21 mouse cellular contexts compared by ENCODE assay signal in the genomic region with DNA sequence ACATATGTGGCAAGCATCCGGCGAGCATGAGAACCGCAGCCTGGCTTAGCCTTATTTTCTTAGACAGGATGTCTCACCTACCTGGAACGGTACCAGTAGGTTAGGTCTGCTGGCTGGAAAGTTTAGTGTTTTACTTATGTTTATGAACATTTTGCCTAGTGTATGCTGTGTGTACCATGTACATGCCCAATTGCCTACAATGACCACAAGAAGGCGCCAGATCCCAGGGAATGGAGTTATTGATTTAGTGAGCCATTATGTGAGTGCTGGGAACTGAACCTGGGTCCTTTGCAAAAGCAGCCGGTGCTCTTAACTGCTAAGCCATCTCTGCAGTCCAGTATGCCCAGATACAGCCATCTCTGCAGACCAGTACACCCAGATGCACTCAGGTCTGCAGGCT. TPM values are rescaled to one million over a fixed set of nuclear protein-coding genes. Genes with fewer than 3 reads are reported as not detected.
DNase-seq lines count a peak whose midpoint lies in the region; ATAC-seq and TF ChIP-seq lines count a peak whose summit lies in the region.
"Had no signal": no experiment of that assay in that cellular context is flagged by ENCODE, and none has a peak within 500 bp of the region (broad histone marks: within the 10 kb centered on the region; RNA-seq: fewer than 3 reads in every experiment).

No protein-coding gene starts in this region.

- no peak overlapping the region for H3K9ac ChIP-seq in kidney, postnatal 0 days (ENCODE audit: low read depth, low read length)
- H3K9ac ChIP-seq in midbrain, postnatal 0 days (replicated peaks; ENCODE audit: low read length, poor library complexity, severe bottlenecking): no peak overlapping the region
- H3K9ac ChIP-seq: lung, embryonic 15.5 days; neural tube, embryonic 15.5 days had no signal

- no peak overlapping the region for H3K27ac ChIP-seq in kidney, postnatal 0 days
- no peak overlapping the region for H3K27ac ChIP-seq in midbrain, postnatal 0 days (ENCODE audit: low read depth, low read length)
- H3K27ac ChIP-seq in midbrain, embryonic 10.5 days (replicated peaks): no peak overlapping the region
- H3K27ac ChIP-seq: embryonic facial prominence, embryonic 10.5 days; gastrocnemius, adult 2 months; hindbrain, postnatal 0 days; lung, embryonic 15.5 days; neural tube, embryonic 15.5 days had no signal

- peak; percentile 37 for TF ChIP-seq CTCF in kidney, postnatal 0 days (IDR thresholded peaks at IDR 0.05; ENCODE audit: low read depth)
- TF ChIP-seq CTCF in midbrain, postnatal 0 days (IDR thresholded peaks at IDR 0.05): peak; percentile 40

- DNase-seq in kidney, postnatal 0 days (ENCODE audit: low spot score): no peak
- DNase-seq in kidney, postnatal 36 days: no peak
- no peak for DNase-seq in midbrain, postnatal 0 days (ENCODE audit: low spot score)
- no peak for DNase-seq in midbrain, embryonic 10.5 days (ENCODE audit: low spot score)
- DNase-seq in R1 (ENCODE audit: low read depth, low spot score): peak; percentile 56
- DNase-seq in urinary bladder, adult 2 months (ENCODE audit: low spot score): no peak
- no peak for DNase-seq in cerebellum, postnatal 25 days
- DNase-seq: adrenal gland, postnatal 14 days; cerebellum, adult 8-10 months; gastrocnemius, adult 2 months; heart, postnatal 10 days; kidney, adult 18-20 months; right cerebral cortex, adult 18-20 months; right cerebral cortex, postnatal 4 days had no signal

- no peak for ATAC-seq in kidney, postnatal 0 days (replicated peaks; ENCODE audit: low FRiP score, low read depth)
- ATAC-seq in midbrain, postnatal 0 days (ENCODE audit: low FRiP score): no peak
- ATAC-seq: hindbrain, postnatal 0 days had no signal

- H3K27me3 ChIP-seq in kidney, postnatal 0 days (ENCODE audit: insufficient read depth, low read length): no peaks in the 10 kb centered on the region
- H3K27me3 ChIP-seq in midbrain, postnatal 0 days (ENCODE audit: insufficient read depth, low read length): no peaks in the 10 kb centered on the region
- no peaks in the 10 kb centered on the region for H3K27me3 ChIP-seq in midbrain, embryonic 10.5 days (ENCODE audit: low read depth, poor library complexity, severe bottlenecking)
- H3K27me3 ChIP-seq: lung, embryonic 15.5 days; neural tube, embryonic 15.5 days had no signal

- no peak overlapping the region for H3K4me3 ChIP-seq in kidney, postnatal 0 days (replicated peaks; ENCODE audit: low read depth, low read length)
- H3K4me3 ChIP-seq in midbrain, postnatal 0 days (ENCODE audit: low read depth, low read length): no peak overlapping the region
- H3K4me3 ChIP-seq in midbrain, embryonic 10.5 days: no peak overlapping the region
- H3K4me3 ChIP-seq: embryonic facial prominence, embryonic 10.5 days; gastrocnemius, adult 2 months; lung, embryonic 15.5 days; neural tube, embryonic 15.5 days had no signal

- H3K9me3 ChIP-seq in kidney, postnatal 0 days (replicated peaks; ENCODE audit: low read length): no peaks in the 10 kb centered on the region
- no peaks in the 10 kb centered on the region for H3K9me3 ChIP-seq in midbrain, postnatal 0 days (ENCODE audit: low read length)
- peaks cover 9% of the 10 kb centered on the region; the same call in 1 of the 2 replicates for H3K9me3 ChIP-seq in midbrain, embryonic 10.5 days (replicated peaks)
- H3K9me3 ChIP-seq: neural tube, embryonic 15.5 days had no signal

- no peak overlapping the region for H3K4me2 ChIP-seq in kidney, postnatal 0 days (ENCODE audit: low read length)
- H3K4me2 ChIP-seq in midbrain, postnatal 0 days (ENCODE audit: low read depth, low read length, poor library complexity, severe bottlenecking): no peak overlapping the region
- H3K4me2 ChIP-seq: heart, embryonic 11.5 days; liver, embryonic 11.5 days; lung, embryonic 15.5 days; midbrain, embryonic 11.5 days; neural tube, embryonic 15.5 days had no signal

- peaks cover 66% of the 10 kb centered on the region for H3K36me3 ChIP-seq in kidney, postnatal 0 days (ENCODE audit: insufficient read depth, low read length)
- peaks cover 87% of the 10 kb centered on the region for H3K36me3 ChIP-seq in midbrain, postnatal 0 days (ENCODE audit: insufficient read depth, low read length)
- H3K36me3 ChIP-seq in midbrain, embryonic 10.5 days: peaks cover 98% of the 10 kb centered on the region

- WGBS in kidney, postnatal 0 days: 96% methylated on average over 6 of the region's 6 CpGs
- WGBS in midbrain, postnatal 0 days: 95% methylated on average over 6 of the region's 6 CpGs
- WGBS in midbrain, embryonic 10.5 days: 95% methylated on average over 6 of the region's 6 CpGs

- no peaks in the 10 kb centered on the region for H3K4me1 ChIP-seq in kidney, postnatal 0 days (replicated peaks; ENCODE audit: insufficient read depth, low read length)
- no peaks in the 10 kb centered on the region for H3K4me1 ChIP-seq in midbrain, postnatal 0 days (ENCODE audit: insufficient read depth, low read length)
- no peaks in the 10 kb centered on the region for H3K4me1 ChIP-seq in midbrain, embryonic 10.5 days
- H3K4me1 ChIP-seq: embryonic facial prominence, embryonic 10.5 days; lung, embryonic 15.5 days; neural tube, embryonic 15.5 days had no signal

RNA-seq across cellular contexts. Expression of a gene that starts 32.3 kb away (rescaled TPM):
- polyA plus RNA-seq in kidney, postnatal 0 days (2015; fragmentation: Nextera tagmentation; extraction: Ambion mirVana): 128 and 131 TPM in 2 replicates
- total RNA-seq in midbrain, postnatal 0 days (2014; rRNA removed): 42.5 and 46.0 TPM in 2 replicates
- 51.1 and 64.7 TPM in 2 replicates for polyA plus RNA-seq in midbrain, postnatal 0 days (2015; fragmentation: Nextera tagmentation; extraction: Ambion mirVana)
- 106 and 116 TPM in 2 replicates for polyA plus RNA-seq in midbrain, embryonic 10.5 days (2016; fragmentation: Nextera tagmentation; extraction: Ambion mirVana)
- 32.2 and 36.4 TPM in 2 replicates for polyA plus RNA-seq in urinary bladder, adult 2 months (2012; rRNA removed)

RNA-seq across cellular contexts. Expression of a gene that starts 48.3 kb away (rescaled TPM):
- 2.3 and 2.6 TPM in 2 replicates for polyA plus RNA-seq in kidney, postnatal 0 days (2015; fragmentation: Nextera tagmentation; extraction: Ambion mirVana)
- 1.4 and 1.7 TPM in 2 replicates for total RNA-seq in midbrain, postnatal 0 days (2014; rRNA removed)
- 0.68 and 0.98 TPM in 2 replicates for polyA plus RNA-seq in midbrain, postnatal 0 days (2015; fragmentation: Nextera tagmentation; extraction: Ambion mirVana)
- 6.0 and 7.1 TPM in 2 replicates for polyA plus RNA-seq in midbrain, embryonic 10.5 days (2016; fragmentation: Nextera tagmentation; extraction: Ambion mirVana)
- polyA plus RNA-seq in urinary bladder, adult 2 months (2012; rRNA removed): 5.5 and 5.7 TPM in 2 replicates

RNA-seq across cellular contexts. Expression of a gene that starts 53.0 kb away (rescaled TPM):
- 68.0 and 68.9 TPM in 2 replicates for polyA plus RNA-seq in kidney, postnatal 0 days (2015; fragmentation: Nextera tagmentation; extraction: Ambion mirVana)
- 67.8 and 69.2 TPM in 2 replicates for total RNA-seq in midbrain, postnatal 0 days (2014; rRNA removed)
- polyA plus RNA-seq in midbrain, postnatal 0 days (2015; fragmentation: Nextera tagmentation; extraction: Ambion mirVana): 52.8 and 59.2 TPM in 2 replicates
- 70.4 and 75.0 TPM in 2 replicates for polyA plus RNA-seq in midbrain, embryonic 10.5 days (2016; fragmentation: Nextera tagmentation; extraction: Ambion mirVana)
- polyA plus RNA-seq in urinary bladder, adult 2 months (2012; rRNA removed): 76.4 and 91.4 TPM in 2 replicates
